In the genomic region with DNA sequence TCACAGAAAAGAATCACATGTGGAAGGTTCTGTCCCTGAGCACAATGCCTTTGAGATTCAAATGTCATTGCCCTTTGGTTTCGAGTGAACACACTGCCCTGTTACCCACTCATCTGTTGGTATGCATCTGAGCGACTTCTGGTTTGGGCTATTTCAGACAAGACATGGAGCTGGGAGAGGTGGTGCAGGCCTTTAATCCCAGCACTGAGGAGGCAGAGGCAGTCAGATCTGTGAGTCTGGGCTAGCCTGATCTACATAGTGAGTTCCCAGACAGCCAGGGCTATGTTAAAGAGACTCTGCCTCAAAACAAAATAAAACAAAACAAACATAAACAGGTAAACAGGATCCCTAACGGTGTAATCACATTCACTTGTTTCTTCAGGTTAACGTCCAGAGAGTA, we compare ENCODE assay signal across 16 mouse cellular contexts. TPM values are rescaled to one million over a fixed set of nuclear protein-coding genes. Genes with fewer than 3 reads are reported as not detected.
"Had no signal": no experiment of that assay in that cellular context is flagged by ENCODE, and none has a peak within 500 bp of the region (broad histone marks: within the 10 kb centered on the region; RNA-seq: fewer than 3 reads in every experiment).

No protein-coding gene starts in this region.

- H3K4me2 ChIP-seq: limb, embryonic 13.5 days; liver, embryonic 13.5 days; lung, embryonic 14.5 days; midbrain, embryonic 13.5 days had no signal

- H3K4me1 ChIP-seq: limb, embryonic 10.5 days; limb, embryonic 13.5 days; liver, embryonic 13.5 days; midbrain, embryonic 13.5 days had no signal

- H3K9me3 ChIP-seq: limb, embryonic 10.5 days; limb, embryonic 13.5 days; liver, embryonic 13.5 days; midbrain, embryonic 13.5 days had no signal

- H3K36me3 ChIP-seq: limb, embryonic 10.5 days; limb, embryonic 13.5 days; liver, embryonic 13.5 days; midbrain, embryonic 13.5 days had no signal

- H3K27me3 ChIP-seq: limb, embryonic 13.5 days; liver, embryonic 13.5 days; midbrain, embryonic 13.5 days had no signal

- H3K4me3 ChIP-seq: layer of hippocampus, adult 2 months; limb, embryonic 10.5 days; limb, embryonic 13.5 days; liver, embryonic 13.5 days; midbrain, embryonic 13.5 days; myocyte had no signal

- H3K27ac ChIP-seq: kidney, postnatal 0 days; layer of hippocampus, adult 2 months; limb, embryonic 10.5 days; limb, embryonic 13.5 days; liver, embryonic 13.5 days; macrophage; midbrain, embryonic 13.5 days; stomach, postnatal 0 days had no signal

- H3K9ac ChIP-seq: limb, embryonic 13.5 days; liver, embryonic 13.5 days; lung, embryonic 14.5 days; midbrain, embryonic 13.5 days had no signal

RNA-seq across cellular contexts. Expression of a gene that starts 31.4 kb away (rescaled TPM):
- total RNA-seq: layer of hippocampus, adult 2 months; layer of hippocampus, postnatal 25 days; left cerebral cortex, adult 18-20 months; left cerebral cortex, postnatal 25 days; megakaryocyte, adult 5-6 weeks; monocyte, adult 5-6 weeks had no signal
- polyA plus RNA-seq: limb, embryonic 10.5 days; limb, embryonic 13.5 days; liver, embryonic 13.5 days; macrophage; midbrain, embryonic 13.5 days; neural tube, embryonic 14.5 days had no signal
